Mouse (Mus musculus) ES-CJ7 (cell line): Measurements from ENCODE around the gene Ralgapa2.
A peak's percentile ranks its signal among the peaks of the same experiment; 100 is the strongest.

Experiments used
- DNase-seq: peaks from one replicate; pipeline ENCODE4 v3.0.0; 2011; ENCODE audit warnings: low read depth, low spot score

The Ralgapa2 gene

GRCm38 (mm10) chr2:146428751-146429150 is 83.4 kb downstream of the Ralgapa2 start:
- DNase-seq: no peak

- no peak for DNase-seq
These were observed 84.8 kb downstream of the Ralgapa2 start for GRCm38 (mm10) chr2:146427380-146427779.

GRCm38 (mm10) chr2:146426321-146426720 is 85.8 kb downstream of the Ralgapa2 start:
- no peak for DNase-seq

- DNase-seq: no peak
These were observed 86.9 kb downstream of the Ralgapa2 start for GRCm38 (mm10) chr2:146425235-146425634.

GRCm38 (mm10) chr2:146423710-146424301 is 88.3 kb downstream of the Ralgapa2 start:
- DNase-seq: no peak

- DNase-seq: no peak
These were observed 89.0 kb downstream of the Ralgapa2 start for GRCm38 (mm10) chr2:146423032-146423691.

- no peak for DNase-seq
These were observed 95.9 kb downstream of the Ralgapa2 start for GRCm38 (mm10) chr2:146416283-146416682.

- peak; percentile 71 for DNase-seq
These were observed 97.5 kb downstream of the Ralgapa2 start for GRCm38 (mm10) chr2:146414484-146415291.

- DNase-seq: no peak
These were observed 99.4 kb downstream of the Ralgapa2 start for GRCm38 (mm10) chr2:146412733-146413132.

- no peak for DNase-seq
These were observed 100.2 kb downstream of the Ralgapa2 start for GRCm38 (mm10) chr2:146411904-146412303.

GRCm38 (mm10) chr2:146407078-146407477 is 105.1 kb downstream of the Ralgapa2 start:
- no peak for DNase-seq

- no peak for DNase-seq
These were observed 110.6 kb downstream of the Ralgapa2 start for GRCm38 (mm10) chr2:146401588-146401987.

GRCm38 (mm10) chr2:146400738-146401137 is 111.4 kb downstream of the Ralgapa2 start:
- peak; percentile 64 for DNase-seq

GRCm38 (mm10) chr2:146398211-146398865 is 113.8 kb downstream of the Ralgapa2 start:
- DNase-seq: no peak

GRCm38 (mm10) chr2:146387211-146387610 is 124.9 kb downstream of the Ralgapa2 start:
- no peak for DNase-seq

- DNase-seq: peak; percentile 25
These were observed 127.6 kb downstream of the Ralgapa2 start for GRCm38 (mm10) chr2:146384582-146384981.

- no peak for DNase-seq
These were observed 135.9 kb downstream of the Ralgapa2 start for GRCm38 (mm10) chr2:146376293-146376692.

- DNase-seq: no peak
These were observed 146.0 kb downstream of the Ralgapa2 start for GRCm38 (mm10) chr2:146366098-146366497.

GRCm38 (mm10) chr2:146365368-146365983 is 146.7 kb downstream of the Ralgapa2 start:
- no peak for DNase-seq

- no peak for DNase-seq
These were observed 148.7 kb downstream of the Ralgapa2 start for GRCm38 (mm10) chr2:146363483-146363882.

- no peak for DNase-seq
These were observed 149.2 kb downstream of the Ralgapa2 start for GRCm38 (mm10) chr2:146362932-146363331.

- no peak for DNase-seq
These were observed 150.2 kb downstream of the Ralgapa2 start for GRCm38 (mm10) chr2:146361969-146362368.
